Mouse (Mus musculus) liver, postnatal 0 days (tissue): ENCODE measurements around the gene Nuf2.

Experiments used
- CTCF ChIP-seq: sonication (generic); IDR thresholded peaks from 2 replicates; pipeline ENCODE4 v1.5.1; 2016; ENCODE audit warnings: antibody characterized with exemption, low read depth
- EP300 ChIP-seq: IDR thresholded peaks from 2 replicates; pipeline ENCODE4 v1.6.1; 2016; ENCODE audit warnings: antibody characterized with exemption, low read depth, mild to moderate bottlenecking

- no peak for TF ChIP-seq EP300
- TF ChIP-seq CTCF, result no peak
These were observed 48.5 kb downstream of the Nuf2 start for GRCm38 (mm10) chr1:169482596-169483335.
